ENCODE assay signal across 14 mouse cellular contexts in genomic region chr13:18849563-18849962, GRCm38 (mm10).
"Had no signal": no experiment of that assay in that cellular context is flagged by ENCODE, and none has a peak within 500 bp of the region (broad histone marks: within the 10 kb centered on the region; RNA-seq: fewer than 3 reads in every experiment).

No protein-coding gene starts in this region.

- H3K27me3 ChIP-seq: limb, embryonic 15.5 days; liver, embryonic 12.5 days; lung, embryonic 15.5 days; midbrain, embryonic 15.5 days; neural tube, embryonic 13.5 days had no signal

- H3K36me3 ChIP-seq: lung, embryonic 15.5 days had no signal

- H3K4me2 ChIP-seq: limb, embryonic 15.5 days; liver, embryonic 12.5 days; lung, embryonic 15.5 days; midbrain, embryonic 15.5 days; neural tube, embryonic 13.5 days had no signal

- H3K4me1 ChIP-seq: limb, embryonic 15.5 days; liver, embryonic 12.5 days; lung, embryonic 15.5 days; midbrain, embryonic 15.5 days; neural tube, embryonic 13.5 days had no signal

- H3K4me3 ChIP-seq: limb, embryonic 15.5 days; liver, embryonic 12.5 days; lung, embryonic 15.5 days; midbrain, embryonic 15.5 days; neural tube, embryonic 13.5 days had no signal

- H3K9me3 ChIP-seq: limb, embryonic 15.5 days; liver, embryonic 12.5 days; lung, embryonic 15.5 days; midbrain, embryonic 15.5 days; neural tube, embryonic 13.5 days had no signal

- DNase-seq: kidney, adult 11 months; kidney, adult 9 months; kidney, postnatal 36 days; layer of hippocampus, adult 9-11 months; layer of hippocampus, postnatal 36 days; retina, postnatal 1 day; right cerebral cortex, postnatal 4 days; spleen, adult 18-20 months; thymus, postnatal 36 days had no signal

- H3K27ac ChIP-seq: limb, embryonic 15.5 days; liver, embryonic 12.5 days; lung, embryonic 15.5 days; midbrain, embryonic 15.5 days; neural tube, embryonic 13.5 days had no signal

- ATAC-seq: liver, embryonic 12.5 days; midbrain, embryonic 15.5 days had no signal

- H3K9ac ChIP-seq: limb, embryonic 15.5 days; liver, embryonic 12.5 days; lung, embryonic 15.5 days; midbrain, embryonic 15.5 days; neural tube, embryonic 13.5 days had no signal
